Mouse (Mus musculus) adrenal gland, postnatal 36 days (tissue): ENCODE data around the gene Pdia5. TPM values are rescaled to one million over a fixed set of nuclear protein-coding genes. Genes with fewer than 3 reads are reported as not detected.

Experiments used
- DNase-seq, 2 experiments: peaks; one replicate each; pipeline ENCODE4 v3.0.0; 2021; ENCODE audit warnings: mixed read lengths in 1 of 2
- microRNA-seq: library from miRNA; unstranded; fragments of <30 nt; microRNA quantifications from one replicate; pipeline ENCODE4 v1.2.0, GENCODE M21; 2021
- total RNA-seq, 2 experiments: library from RNA; stranded (reverse); gene quantifications; 2 replicates each; pipeline ENCODE4 v1.2.3; 2021

The Pdia5 gene
- total RNA-seq, 2 experiments from 2014 or later: 18.6 to 21.4 TPM

- peak; percentile 36 to 63 for DNase-seq
These were observed 133.2 kb downstream of the Pdia5 start for GRCm38 (mm10) chr16:35357449-35357848.

Small RNA genes lying within 50 kb of the gene (microRNA-seq; reads per million reads assigned to microRNA genes)
- gene Gm25548: not detected

Other genes starting within 250 kb of the Pdia5 start
- gene Sec22a, start 127.0 kb downstream of the Pdia5 start, total RNA-seq: 10 to 100 TPM; 22.2 to 32.3 TPM
- gene Sema5b, start 50.3 kb upstream of the Pdia5 start, total RNA-seq: 10 to 100 TPM in 1 of 2 experiments, 1 to 10 TPM in 1; 3.3 to 14.8 TPM